Mouse (Mus musculus) embryonic fibroblast, embryonic 13.5 days (primary cell): ENCODE data around the gene Mab21l3.

Source experiments
- CTCF ChIP-seq: IDR thresholded peaks from 2 replicates; pipeline ENCODE4 v1.5.1; 2011; ENCODE audit warnings: mild to moderate bottlenecking, control low read depth, low read length, moderate library complexity, borderline replicate concordance; ENCODE audit not compliant: insufficient read depth
- POLR2A ChIP-seq: IDR thresholded peaks from 2 replicates; pipeline ENCODE4 v1.6.1; 2011; ENCODE audit warnings: low read depth, mild to moderate bottlenecking, control low read depth, low read length, moderate library complexity

DNA sequence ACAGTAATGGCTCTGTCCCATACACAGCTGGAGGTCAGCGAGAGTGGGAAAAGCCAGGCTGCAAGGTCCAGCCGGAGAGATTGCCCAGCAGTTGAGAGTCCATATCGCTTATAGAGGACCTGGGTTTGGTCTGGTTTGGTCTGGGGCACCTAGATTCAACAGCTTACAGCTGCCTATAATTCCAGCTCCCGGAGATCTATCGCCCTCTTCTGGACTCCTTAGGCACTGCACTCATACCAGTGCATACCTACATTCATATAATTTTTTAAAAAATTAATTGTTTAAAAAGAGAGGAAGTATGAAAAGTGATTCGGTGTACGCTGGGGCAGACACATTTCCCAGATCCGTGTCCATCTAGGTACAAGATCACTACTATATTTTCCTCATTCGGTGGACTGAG is 9.4 kb downstream of the Mab21l3 start:
- no peak for TF ChIP-seq POLR2A
- no peak for TF ChIP-seq CTCF
